Mouse (Mus musculus) liver, embryonic 14.5 days (tissue): ENCODE data around the gene Kif24. TPM values are rescaled to one million over a fixed set of nuclear protein-coding genes. Genes with fewer than 3 reads are reported as not detected.

Source experiments
- ATAC-seq: fragments of 200-750 bp; cut with Nextera tagmentation; 2 replicates; pipeline ENCODE4 v1.8.0; 2017; ENCODE audit warnings: moderate number of reproducible peaks, mild to moderate bottlenecking, moderate library complexity; ENCODE audit not compliant: insufficient read depth
- DNase-seq, 3 experiments: peaks; one replicate each; pipeline ENCODE4 v3.0.0-alpha.2; 2012 to 2013; ENCODE audit warnings: low read depth in 3 of 3, low spot score in 3 of 3
- H3K27ac ChIP-seq: fragments of 300-500 bp; sonication (generic); 2 replicates; pipeline ENCODE4 v1.5.1; 2014; ENCODE audit warnings: moderate library complexity, mild to moderate bottlenecking, control low read depth, inconsistent platforms
- H3K27me3 ChIP-seq: fragments of 300-500 bp; sonication (generic); 2 replicates; pipeline ENCODE4 v1.6.1; 2014; ENCODE audit warnings: mild to moderate bottlenecking, low read length, moderate library complexity; ENCODE audit not compliant: control insufficient read depth, insufficient read depth
- H3K36me3 ChIP-seq: fragments of 300-500 bp; sonication (generic); replicated peaks from 2 replicates; pipeline ENCODE4 v1.6.1; 2014; ENCODE audit warnings: low read depth; ENCODE audit not compliant: control insufficient read depth, insufficient read depth
- H3K4me1 ChIP-seq, 2 experiments: fragments of 200-500 bp in 1 of 2; fragments of 300-500 bp in 1 of 2; sonication (generic) in 1 of 2; replicated peaks; 2 replicates each; pipeline ENCODE4 v1.6.1; 2012 to 2014; ENCODE audit warnings: antibody characterized with exemption in 1 of 2, inconsistent platforms in 1 of 2, low read length in 1 of 2; ENCODE audit not compliant: control insufficient read depth in 2 of 2, insufficient read depth in 2 of 2
- H3K4me2 ChIP-seq: fragments of 300-500 bp; sonication (generic); 2 replicates; pipeline ENCODE4 v1.6.1; 2014; ENCODE audit warnings: low read depth, mild to moderate bottlenecking, control low read depth, moderate library complexity
- H3K4me3 ChIP-seq, 2 experiments: fragments of 200-500 bp in 1 of 2; fragments of 300-500 bp in 1 of 2; sonication (generic) in 1 of 2; 2 replicates each; pipeline ENCODE4 v1.5.1; 2012 to 2014; ENCODE audit warnings: low read depth in 2 of 2, low read length in 2 of 2, mild to moderate bottlenecking in 2 of 2, control low read depth in 1 of 2, inconsistent platforms in 1 of 2, moderate library complexity in 1 of 2; ENCODE audit not compliant: insufficient read depth in 1 of 2
- H3K9ac ChIP-seq: fragments of 300-500 bp; sonication (generic); replicated peaks from 2 replicates; pipeline ENCODE4 v1.6.1; 2014; ENCODE audit warnings: mild to moderate bottlenecking, control low read depth, moderate library complexity
- H3K9me3 ChIP-seq: fragments of 300-500 bp; sonication (generic); 2 replicates; pipeline ENCODE4 v1.6.1; 2016; ENCODE audit warnings: low read length, mixed read lengths; ENCODE audit not compliant: control insufficient read depth
- CTCF ChIP-seq: IDR thresholded peaks from 2 replicates; pipeline ENCODE4 v1.5.1; 2016; ENCODE audit warnings: antibody characterized with exemption, low read depth, control low read depth
- EP300 ChIP-seq: IDR thresholded peaks from 2 replicates; pipeline ENCODE4 v1.6.1; 2016; ENCODE audit warnings: antibody characterized with exemption, low read depth
- WGBS: fragments of 180-500 bp; shearing (Covaris S2); extraction: QIAGEN DNeasy Blood & Tissue Kit; methylation state at CpG from one replicate; pipeline ENCODE4 v1.1.7; 2014; ENCODE audit not compliant: insufficient replicate concordance; 5-methylcytosine and 5-hydroxymethylcytosine counted together
- polyA plus RNA-seq, 2 experiments: library from polyadenylated mRNA; depleted of rRNA in 1 of 2; stranded (reverse) in 1 of 2; unstranded in 1 of 2; fragments of >200 nt; fragmentation: Nextera tagmentation in 1 of 2; extraction: Ambion mirVana in 1 of 2; gene quantifications; 2 replicates each; pipeline versions ENCODE4 v1.2.1 to v1.2.3; 2012 to 2014

Gene Kif24
- polyA plus RNA-seq, 2 experiments, result 4.0 to 4.2 TPM

DNA sequence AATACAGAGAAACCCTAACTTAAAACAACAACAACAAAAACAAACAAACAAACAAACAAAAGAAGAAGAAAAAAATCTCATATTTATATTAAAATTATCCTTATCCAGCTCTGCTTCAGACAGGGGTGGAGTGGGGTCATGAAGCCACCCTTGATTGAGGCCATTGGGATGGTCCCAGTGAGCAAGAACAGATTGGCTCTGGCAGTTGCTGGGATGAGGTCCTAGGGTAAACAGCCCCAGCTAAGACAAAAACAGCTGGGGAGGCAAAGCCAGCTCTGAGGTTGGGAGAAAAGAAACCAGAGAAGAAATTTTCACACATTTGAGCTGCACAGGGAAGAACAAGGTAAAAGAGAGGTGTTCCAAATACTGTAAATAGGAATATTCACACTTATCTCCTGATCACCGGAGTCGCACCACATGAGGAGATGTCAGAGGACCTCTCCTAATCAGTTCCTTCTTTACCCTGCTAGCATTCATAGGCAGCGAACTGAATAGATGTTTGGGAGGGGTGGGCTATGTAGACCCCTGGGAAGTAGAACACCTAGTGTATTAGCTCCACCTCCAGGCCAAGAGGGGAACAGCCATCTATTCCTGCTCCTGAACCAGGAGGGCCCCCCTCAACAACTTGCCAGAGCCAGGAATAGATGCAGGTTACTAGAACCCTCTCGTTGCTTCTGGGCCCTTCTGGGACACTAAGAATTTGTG is 14.2 kb upstream of the Kif24 start:
- TF ChIP-seq CTCF (peak; percentile 22; the same call in 1 of the 2 replicates), EP300 (no peak)
- H3K4me1 ChIP-seq, result no peaks in the 10 kb centered on the region
- no peak for ATAC-seq
- no peak for DNase-seq
- H3K9me3 ChIP-seq, result no peaks in the 10 kb centered on the region
- no peaks in the 10 kb centered on the region for H3K27me3 ChIP-seq
- no peak overlapping the region for H3K9ac ChIP-seq
- H3K4me2 ChIP-seq, result no peak overlapping the region
- no peak overlapping the region for H3K27ac ChIP-seq
- WGBS, result 55% methylated on average over 4 of the region's 4 CpGs
- no peaks in the 10 kb centered on the region for H3K36me3 ChIP-seq
- no peak overlapping the region for H3K4me3 ChIP-seq

- TF ChIP-seq CTCF, result no peak
- TF ChIP-seq EP300, result no peak
- H3K9ac ChIP-seq, result no peak overlapping the region
- WGBS, result 79% methylated on average over 9 of the region's 9 CpGs
Observed at GRCm38 (mm10) chr4:41477648-41478160, 13.0 kb upstream of the Kif24 start.

GRCm38 (mm10) chr4:41471384-41471689 is 6.7 kb upstream of the Kif24 start:
- H3K4me1 ChIP-seq, result no peaks in the 10 kb centered on the region
- no peak overlapping the region for H3K4me3 ChIP-seq
- TF ChIP-seq EP300 (no peak), CTCF (no peak)
- DNase-seq, result no peak
- ATAC-seq, result no peak
- no peak overlapping the region for H3K9ac ChIP-seq
- no peak overlapping the region for H3K27ac ChIP-seq
- H3K9me3 ChIP-seq, result no peaks in the 10 kb centered on the region
- whole genome bisulfite sequencing, result 55% methylated on average over 1 of the region's 1 CpGs
- no peak overlapping the region for H3K4me2 ChIP-seq
- H3K27me3 ChIP-seq, result no peaks in the 10 kb centered on the region
- no peaks in the 10 kb centered on the region for H3K36me3 ChIP-seq

More at GRCm38 (mm10) chr4:41477648-41478160, 13.0 kb upstream of the Kif24 start:
- Histone ChIP-seq H3K9me3 (no peaks in the 10 kb centered on the region), H3K4me3 (no peak overlapping the region), H3K4me2 (no peak overlapping the region), H3K4me1 (no peaks in the 10 kb centered on the region), H3K36me3 (no peaks in the 10 kb centered on the region), H3K27me3 (no peaks in the 10 kb centered on the region), H3K27ac (no peak overlapping the region)
- DNase-seq (no peak), ATAC-seq (no peak)

DNA sequence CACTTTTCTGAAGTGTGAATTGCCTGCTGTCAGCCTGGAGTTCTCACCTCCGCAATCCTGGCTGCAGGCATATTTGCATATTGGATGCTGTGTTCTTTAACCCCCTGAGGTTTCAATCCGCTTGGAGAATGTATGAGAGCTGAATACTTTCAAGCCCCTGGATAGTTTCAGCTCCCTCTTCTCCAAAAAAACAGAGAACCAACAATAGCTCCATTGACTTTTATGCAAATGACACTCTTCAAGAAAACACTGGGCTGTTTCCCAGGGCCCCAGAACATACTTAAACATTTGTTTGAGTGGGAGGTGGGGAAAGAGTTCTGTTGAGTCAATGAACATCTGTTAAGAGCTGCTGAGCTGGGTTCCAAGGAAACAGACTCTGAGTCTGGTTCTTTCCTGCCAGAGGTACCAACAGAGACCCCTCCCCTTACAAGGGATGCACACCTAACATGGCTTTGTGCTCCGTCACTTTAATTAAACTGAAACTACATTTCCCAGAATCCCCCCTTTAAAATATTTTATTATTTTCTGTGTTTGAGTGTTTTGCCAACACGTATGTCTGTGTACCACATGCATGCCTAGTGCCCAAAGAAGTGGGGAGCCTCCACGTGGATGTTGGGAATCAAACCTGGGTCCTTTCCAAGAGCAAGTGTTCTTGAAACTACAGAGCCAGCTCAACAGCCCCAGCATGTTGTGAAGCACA is 6.1 kb upstream of the Kif24 start:
- DNase-seq (no peak), ATAC-seq (no peak)
- Histone ChIP-seq H3K4me1 (no peaks in the 10 kb centered on the region), H3K27ac (no peak overlapping the region), H3K4me2 (no peak overlapping the region), H3K9me3 (no peaks in the 10 kb centered on the region), H3K4me3 (no peak overlapping the region), H3K27me3 (no peaks in the 10 kb centered on the region), H3K36me3 (no peaks in the 10 kb centered on the region), H3K9ac (no peak overlapping the region)
- no peak for TF ChIP-seq EP300
- TF ChIP-seq CTCF, result no peak
- 55% methylated on average over 5 of the region's 5 CpGs for WGBS

- Histone ChIP-seq H3K36me3 (no peaks in the 10 kb centered on the region), H3K9ac (no peak overlapping the region), H3K4me3 (no peak overlapping the region), H3K27ac (no peak overlapping the region), H3K9me3 (no peaks in the 10 kb centered on the region), H3K27me3 (no peaks in the 10 kb centered on the region), H3K4me1 (peaks cover 0 to 3% of the 10 kb centered on the region in 2 experiments; a peak in 2 of 4 replicates), H3K4me2 (no peak overlapping the region)
- TF ChIP-seq EP300, result no peak
- no peak for TF ChIP-seq CTCF
- ATAC-seq (no peak), DNase-seq (no peak)
- 56% methylated on average over 7 of the region's 7 CpGs for WGBS
Observed at GRCm38 (mm10) chr4:41470051-41470683, 5.5 kb upstream of the Kif24 start.
